Mouse (Mus musculus): Measurements from ENCODE around the gene Hint1.

DNA sequence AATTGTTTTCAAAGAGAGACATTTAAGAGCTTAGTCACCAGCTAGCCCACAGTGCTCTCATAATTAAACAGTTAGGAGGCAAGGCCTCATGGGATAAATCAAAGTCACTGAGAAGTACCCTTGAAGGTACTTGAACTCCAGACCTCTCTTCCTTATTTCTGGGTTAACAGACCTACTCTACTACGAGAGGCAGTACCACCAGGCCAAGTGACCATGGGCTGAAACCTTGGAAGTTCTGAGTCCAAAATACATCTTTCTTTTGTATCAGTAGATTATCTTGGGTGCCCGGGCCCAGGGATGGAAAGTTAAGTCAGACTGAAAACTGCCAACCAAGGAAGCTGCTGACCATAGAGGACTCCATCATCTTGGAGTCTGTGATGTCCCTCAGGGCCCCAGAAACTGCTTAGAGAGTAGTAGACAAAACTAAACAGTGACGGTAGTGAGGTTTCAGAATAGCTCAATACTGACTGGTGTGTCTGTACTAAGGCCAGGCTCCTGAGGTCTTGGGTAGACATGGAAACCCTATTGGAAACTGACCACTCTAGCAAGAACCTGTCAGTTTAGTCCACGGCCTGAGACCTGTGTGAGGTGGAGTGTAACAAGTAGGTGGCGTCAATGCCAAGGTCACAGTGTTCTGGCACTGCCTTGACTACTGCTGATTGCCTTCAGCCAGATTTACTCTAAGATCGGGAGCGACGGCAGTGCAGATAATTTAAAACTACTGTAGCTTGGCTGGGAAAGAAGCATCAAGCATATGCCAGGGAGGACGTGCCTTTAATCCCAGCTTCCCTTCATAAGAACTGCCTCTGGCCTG, 46.5 kb downstream of the Hint1 start:
- TF ChIP-seq CTCF (IDR thresholded peaks at IDR 0.05; ENCODE audit: low read depth) (no peak), EP300 (IDR thresholded peaks at IDR 0.05; ENCODE audit: low read depth) (no peak)

Data from heart, postnatal 0 days (tissue).